Mouse (Mus musculus) myocyte (in vitro differentiated cells): Measurements from ENCODE around the gene Dap3.
"Not testable (repeated sequence)": the region's sequence is repeated elsewhere in the genome, so short reads cannot be mapped to it uniquely, and the experiment has no call there.

Experiments used
- CEBPB ChIP-seq: IDR thresholded peaks from 2 replicates; pipeline ENCODE4 v1.6.1; 2011; ENCODE audit warnings: mild to moderate bottlenecking, moderate library complexity; ENCODE audit not compliant: poor library complexity, insufficient read depth, severe bottlenecking
- E2F4 ChIP-seq: IDR thresholded peaks from one replicate; pipeline ENCODE4 v1.6.1; 2011; ENCODE audit warnings: mild to moderate bottlenecking, control low read depth, moderate library complexity; ENCODE audit not compliant: insufficient read depth
- MAX ChIP-seq: IDR thresholded peaks from one replicate; pipeline ENCODE4 v1.6.1; 2011; ENCODE audit warnings: low read depth, mild to moderate bottlenecking, control low read depth
- MYOD1 ChIP-seq, 3 experiments: IDR thresholded peaks; one replicate each; pipeline ENCODE4 v1.6.1; 2011; ENCODE audit warnings: control low read depth in 2 of 3, low read depth in 2 of 3, mild to moderate bottlenecking in 2 of 3, moderate library complexity in 1 of 3; ENCODE audit not compliant: insufficient read length in 2 of 3, control insufficient read depth in 1 of 3
- POLR2A ChIP-seq: IDR thresholded peaks from one replicate; pipeline ENCODE4 v1.6.1; 2011; ENCODE audit warnings: low read depth, mild to moderate bottlenecking, control low read depth, moderate library complexity; ENCODE audit not compliant: insufficient read length
- POLR2AphosphoS2 ChIP-seq: IDR thresholded peaks from one replicate; pipeline ENCODE4 v1.6.1; 2011; ENCODE audit warnings: low read depth, control low read depth; ENCODE audit not compliant: insufficient read length
- REST ChIP-seq: IDR thresholded peaks from one replicate; pipeline ENCODE4 v1.6.1; 2011; ENCODE audit warnings: mild to moderate bottlenecking, control low read depth, moderate library complexity; ENCODE audit not compliant: insufficient read depth, insufficient read length
- TCF12 ChIP-seq: IDR thresholded peaks from one replicate; pipeline ENCODE4 v1.6.1; 2011; ENCODE audit warnings: mild to moderate bottlenecking, control low read depth; ENCODE audit not compliant: poor library complexity, insufficient read depth, severe bottlenecking
- TCF3 ChIP-seq: IDR thresholded peaks from one replicate; pipeline ENCODE4 v1.6.1; 2011; ENCODE audit warnings: low read depth, control low read depth; ENCODE audit not compliant: insufficient read length
- USF1 ChIP-seq: IDR thresholded peaks from one replicate; pipeline ENCODE4 v1.6.1; 2011; ENCODE audit warnings: low read depth, mild to moderate bottlenecking, control low read depth, moderate library complexity

DNA sequence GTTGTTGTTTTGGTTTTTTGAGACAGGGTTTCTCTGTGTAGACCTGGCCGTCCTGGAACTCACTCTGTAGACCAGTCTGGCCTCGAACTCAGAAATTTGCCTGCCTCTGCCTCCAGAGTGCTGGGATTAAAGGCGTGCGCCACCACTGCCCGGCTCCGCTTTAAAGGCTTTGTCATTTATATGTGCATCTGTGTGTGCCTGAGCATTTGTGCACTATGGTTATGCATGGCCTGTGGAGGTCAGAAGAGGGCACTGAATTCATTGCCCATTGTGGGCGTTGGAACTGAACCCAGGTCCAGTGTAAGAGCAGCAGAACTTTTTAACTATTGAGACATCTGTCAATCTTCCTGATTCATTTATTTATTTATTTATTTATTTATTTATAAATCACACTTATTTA lies 58.0 kb downstream of the Dap3 start:
- TF ChIP-seq MAX; TCF12; MYOD1 (IDR thresholded peaks at IDR 0.05; ENCODE audit: control insufficient read depth in 1 of 3, insufficient read length in 2 of 3, low read depth in 2 of 3); POLR2AphosphoS2; POLR2A; REST; CEBPB; TCF3; E2F4; USF1: not testable (repeated sequence)
